28 mouse cellular contexts compared by ENCODE assay signal in the genomic region with DNA sequence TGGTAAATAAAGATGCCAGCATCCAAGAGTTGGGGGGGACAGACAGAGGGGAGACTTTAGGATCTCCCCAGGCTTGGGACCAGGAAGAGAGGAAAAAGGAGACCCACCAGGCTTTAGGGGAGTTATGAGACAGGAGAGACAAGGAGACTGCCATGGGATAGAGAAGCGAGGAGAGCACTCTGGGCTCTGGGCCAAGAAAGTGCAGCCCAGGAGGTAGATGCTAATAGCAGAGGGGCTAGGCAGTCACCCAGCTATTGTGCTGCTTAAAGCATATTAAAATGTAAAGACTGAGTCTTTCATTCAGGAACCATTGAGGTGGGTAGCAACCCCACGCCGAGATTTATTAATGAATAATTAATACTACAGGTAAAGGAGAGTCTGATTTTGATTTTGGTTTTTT.
DNase-seq lines count a peak whose midpoint lies in the region; TF ChIP-seq lines count a peak whose summit lies in the region.
"Had no signal": no experiment of that assay in that cellular context is flagged by ENCODE, and none has a peak within 500 bp of the region (broad histone marks: within the 10 kb centered on the region; RNA-seq: fewer than 3 reads in every experiment).

No protein-coding gene starts in this region.

- no peak overlapping the region for H3K27ac ChIP-seq in testis, adult 2 months (ENCODE audit: control insufficient read depth, insufficient read depth, low read depth, low read length)
- H3K27ac ChIP-seq: embryonic facial prominence, embryonic 15.5 days; gastrocnemius, adult 2 months; hindbrain, embryonic 13.5 days; limb, embryonic 13.5 days; liver, embryonic 12.5 days; macrophage; midbrain, embryonic 15.5 days; neural tube, embryonic 15.5 days had no signal

- peak; percentile 16 to 39 for DNase-seq in cerebellum, postnatal 10 days
- DNase-seq in cerebellum, adult 8-10 months, result no peak
- DNase-seq in left cerebral cortex, postnatal 4 days, result peak; percentile 31
- no peak for DNase-seq in left cerebral cortex, postnatal 25 days (ENCODE audit: low spot score in 2 of 2)
- DNase-seq in testis, postnatal 14 days (ENCODE audit: low spot score), result no peak
- no peak for DNase-seq in MN1 (ENCODE audit: low spot score)
- DNase-seq: adrenal gland, postnatal 10 days; cerebellum, adult 11 months; cerebellum, adult 9-11 months; gastrocnemius, adult 2 months; gastrocnemius, postnatal 36 days; heart, adult 18-20 months; heart, postnatal 4 days; kidney, adult 11 months; kidney, postnatal 14 days; layer of hippocampus, adult 9-11 months; liver, postnatal 0 days; right cerebral cortex, postnatal 4 days had no signal

- no peaks in the 10 kb centered on the region for H3K27me3 ChIP-seq in testis, adult 2 months (ENCODE audit: control insufficient read depth, insufficient read depth, low read length)
- H3K27me3 ChIP-seq: CH12.LX; embryonic facial prominence, embryonic 15.5 days; heart, embryonic 12.5 days; hindbrain, embryonic 13.5 days; limb, embryonic 13.5 days; liver, embryonic 12.5 days; midbrain, embryonic 15.5 days; neural tube, embryonic 15.5 days had no signal

- no peak for TF ChIP-seq CTCF in testis, adult 2 months (IDR thresholded peaks at IDR 0.05; ENCODE audit: control insufficient read depth, insufficient read depth, insufficient replicate concordance, low read depth, low read length)

- H3K4me3 ChIP-seq in testis, adult 2 months (ENCODE audit: control insufficient read depth, low read depth, low read length), result peak overlapping the region; percentile 46
- H3K4me3 ChIP-seq: embryonic facial prominence, embryonic 15.5 days; gastrocnemius, adult 2 months; heart, embryonic 12.5 days; hindbrain, embryonic 13.5 days; limb, embryonic 13.5 days; liver, embryonic 12.5 days; midbrain, embryonic 15.5 days; neural tube, embryonic 15.5 days had no signal

- H3K36me3 ChIP-seq in testis, adult 2 months (ENCODE audit: control insufficient read depth, insufficient read depth, low read length), result no peaks in the 10 kb centered on the region
- H3K36me3 ChIP-seq: embryonic facial prominence, embryonic 15.5 days; heart, embryonic 12.5 days; hindbrain, embryonic 13.5 days; limb, embryonic 13.5 days; liver, embryonic 12.5 days; midbrain, embryonic 15.5 days; neural tube, embryonic 15.5 days had no signal

- intact Hi-C loops in left cerebral cortex, postnatal 4 days (cut with DNase I), result no loop called here
- intact Hi-C loops in left cerebral cortex, postnatal 25 days (cut with DNase I), result no loop called here

- H3K4me1 ChIP-seq in testis, adult 2 months (ENCODE audit: control insufficient read depth, insufficient read depth, low read length), result no peaks in the 10 kb centered on the region
- H3K4me1 ChIP-seq: heart, embryonic 12.5 days; liver, embryonic 12.5 days had no signal

- TF ChIP-seq POLR2A in testis, adult 2 months (IDR thresholded peaks at IDR 0.05; ENCODE audit: control insufficient read depth, low read depth, low read length), result no peak

Comparison
In these comparisons a context has a peak if more than half of its experiments do, and no peak if none do; other contexts are left out.
1. DNase-seq: peak in cerebellum, postnatal 10 days (2 of 2) and left cerebral cortex, postnatal 4 days (single experiment); none in cerebellum, adult 8-10 months (single experiment), left cerebral cortex, postnatal 25 days (0 of 2), testis, postnatal 14 days (single experiment) and MN1 (single experiment).